Mouse (Mus musculus): ENCODE data around the gene Ppp2r5e. TPM values are rescaled to one million over a fixed set of nuclear protein-coding genes. Genes with fewer than 3 reads are reported as not detected.
"Not testable (repeated sequence)": the region's sequence is repeated elsewhere in the genome, so short reads cannot be mapped to it uniquely, and the experiment has no call there.

The Ppp2r5e gene
- polyA plus RNA-seq, 1 experiment from 2014 or later, result 13.6 TPM

DNA sequence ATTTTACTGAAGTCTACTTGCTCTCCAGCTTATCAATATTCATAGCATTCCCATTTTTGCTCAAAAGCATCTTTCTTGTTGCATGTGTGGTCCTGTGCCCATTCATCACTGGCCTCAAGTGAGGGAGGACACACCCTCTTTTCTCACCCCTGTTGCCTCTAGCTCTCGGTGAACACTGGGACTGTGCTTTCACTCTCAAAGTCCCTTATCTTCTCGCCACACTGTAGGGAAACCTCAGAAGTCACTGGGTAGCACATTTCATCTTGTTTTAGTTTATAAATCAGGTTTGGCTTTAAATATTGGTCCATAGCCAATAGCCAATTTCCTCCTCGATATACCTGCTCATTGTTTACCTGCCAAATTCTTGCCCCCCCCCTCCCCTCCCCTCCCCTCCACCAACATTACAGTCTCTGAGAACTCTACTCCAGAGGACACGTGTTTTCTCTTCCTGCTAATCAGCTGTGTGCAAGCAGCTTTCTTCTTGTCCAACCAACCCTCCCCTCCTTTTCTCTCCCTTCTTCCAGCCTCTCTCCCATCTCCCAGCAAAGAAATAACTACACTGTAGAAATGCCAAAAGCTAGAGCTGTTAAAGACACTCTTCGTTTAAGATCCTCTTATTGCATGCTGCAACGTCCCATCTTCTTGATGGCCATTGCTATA lies 90.9 kb downstream of the Ppp2r5e start:
- Histone ChIP-seq H3K4me2 (ENCODE audit: low read length) (no peak overlapping the region), H3K9me3 (ENCODE audit: control insufficient read depth, low read length) (no peaks in the 10 kb centered on the region), H3K4me3 (ENCODE audit: low read depth, low read length) (no peak overlapping the region), H3K27ac (ENCODE audit: low read depth) (no peak overlapping the region), H3K27me3 (replicated peaks; ENCODE audit: control insufficient read depth, insufficient read depth, low read length) (no peaks in the 10 kb centered on the region), H3K4me1 (replicated peaks; ENCODE audit: control insufficient read depth, insufficient read depth, low read length) (peaks cover 9% of the 10 kb centered on the region; the same call in 1 of the 2 replicates), H3K9ac (ENCODE audit: low read length) (no peak overlapping the region), H3K36me3 (ENCODE audit: control insufficient read depth, insufficient read depth, low read length) (no peaks in the 10 kb centered on the region)
- DNase-seq (ENCODE audit: low spot score) (no peak), ATAC-seq (replicated peaks; ENCODE audit: low FRiP score, low TSS enrichment, low read depth) (no peak)
- WGBS, result 67% methylated on average over 6 of the region's 6 CpGs

- Histone ChIP-seq H3K27ac (ENCODE audit: low read depth) (no peak overlapping the region), H3K9ac (ENCODE audit: low read length) (no peak overlapping the region), H3K4me3 (ENCODE audit: low read depth, low read length) (no peak overlapping the region), H3K9me3 (ENCODE audit: control insufficient read depth, low read length) (no peaks in the 10 kb centered on the region), H3K4me2 (ENCODE audit: low read length) (no peak overlapping the region), H3K27me3 (replicated peaks; ENCODE audit: control insufficient read depth, insufficient read depth, low read length) (no peaks in the 10 kb centered on the region), H3K36me3 (ENCODE audit: control insufficient read depth, insufficient read depth, low read length) (no peaks in the 10 kb centered on the region), H3K4me1 (replicated peaks; ENCODE audit: control insufficient read depth, insufficient read depth, low read length) (peaks cover 9% of the 10 kb centered on the region; the same call in 1 of the 2 replicates)
- ATAC-seq (replicated peaks; ENCODE audit: low FRiP score, low TSS enrichment, low read depth), result no peak
- 76% methylated on average over 4 of the region's 4 CpGs for WGBS
- no peak for DNase-seq (ENCODE audit: low spot score)
These were observed 93.4 kb downstream of the Ppp2r5e start for GRCm38 (mm10) chr12:75502664-75503063.

GRCm38 (mm10) chr12:75497698-75498097 lies 98.3 kb downstream of the Ppp2r5e start:
- no peaks in the 10 kb centered on the region for H3K9me3 ChIP-seq (ENCODE audit: control insufficient read depth, low read length)

GRCm38 (mm10) chr12:75495636-75496035 lies 100.4 kb downstream of the Ppp2r5e start:
- Histone ChIP-seq H3K36me3 (ENCODE audit: control insufficient read depth, insufficient read depth, low read length) (no peaks in the 10 kb centered on the region), H3K9me3 (ENCODE audit: control insufficient read depth, low read length) (no peaks in the 10 kb centered on the region), H3K9ac (ENCODE audit: low read length) (no peak overlapping the region), H3K27ac (ENCODE audit: low read depth) (no peak overlapping the region), H3K4me1 (replicated peaks; ENCODE audit: control insufficient read depth, insufficient read depth, low read length) (no peaks in the 10 kb centered on the region), H3K4me3 (ENCODE audit: low read depth, low read length) (no peak overlapping the region), H3K4me2 (ENCODE audit: low read length) (no peak overlapping the region), H3K27me3 (replicated peaks; ENCODE audit: control insufficient read depth, insufficient read depth, low read length) (no peaks in the 10 kb centered on the region)
- no peak for DNase-seq (ENCODE audit: low spot score)
- 92% methylated on average over 3 of the region's 3 CpGs for WGBS
- ATAC-seq (replicated peaks; ENCODE audit: low FRiP score, low TSS enrichment, low read depth), result no peak

More at GRCm38 (mm10) chr12:75497698-75498097, 98.3 kb downstream of the Ppp2r5e start:
- DNase-seq (ENCODE audit: low spot score) (no peak), ATAC-seq (replicated peaks; ENCODE audit: low FRiP score, low TSS enrichment, low read depth) (no peak)
- Histone ChIP-seq H3K4me1 (replicated peaks; ENCODE audit: control insufficient read depth, insufficient read depth, low read length) (no peaks in the 10 kb centered on the region), H3K9ac (ENCODE audit: low read length) (no peak overlapping the region), H3K4me3 (ENCODE audit: low read depth, low read length) (no peak overlapping the region), H3K4me2 (ENCODE audit: low read length) (no peak overlapping the region), H3K36me3 (ENCODE audit: control insufficient read depth, insufficient read depth, low read length) (no peaks in the 10 kb centered on the region), H3K27me3 (replicated peaks; ENCODE audit: control insufficient read depth, insufficient read depth, low read length) (no peaks in the 10 kb centered on the region), H3K27ac (ENCODE audit: low read depth) (no peak overlapping the region)
- WGBS, result 90% methylated on average over 1 of the region's 1 CpGs

DNA sequence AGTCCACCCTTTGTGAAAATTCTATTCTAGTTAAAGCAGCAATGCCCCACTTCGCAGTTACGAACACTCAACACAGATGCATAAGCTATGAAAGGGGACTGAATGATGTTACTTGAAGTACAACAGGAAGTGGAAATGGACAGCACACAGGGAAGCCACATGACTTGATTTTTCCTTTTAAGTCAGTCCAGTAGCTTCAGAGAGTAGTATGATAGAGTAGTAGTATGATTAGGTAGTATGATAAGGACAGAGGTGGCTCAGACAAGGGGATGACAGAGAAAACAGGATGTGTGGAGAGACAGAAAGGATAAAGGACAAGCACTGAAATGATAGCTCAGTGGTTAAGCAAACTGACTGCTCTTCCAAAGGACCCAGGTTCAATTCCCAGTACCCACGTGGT lies 101.4 kb downstream of the Ppp2r5e start:
- H3K9me3 ChIP-seq (ENCODE audit: control insufficient read depth, low read length), result no peaks in the 10 kb centered on the region
- no peak for ATAC-seq (replicated peaks; ENCODE audit: low FRiP score, low TSS enrichment, low read depth)
- WGBS, result 84% methylated on average over 3 of the region's 3 CpGs

DNA sequence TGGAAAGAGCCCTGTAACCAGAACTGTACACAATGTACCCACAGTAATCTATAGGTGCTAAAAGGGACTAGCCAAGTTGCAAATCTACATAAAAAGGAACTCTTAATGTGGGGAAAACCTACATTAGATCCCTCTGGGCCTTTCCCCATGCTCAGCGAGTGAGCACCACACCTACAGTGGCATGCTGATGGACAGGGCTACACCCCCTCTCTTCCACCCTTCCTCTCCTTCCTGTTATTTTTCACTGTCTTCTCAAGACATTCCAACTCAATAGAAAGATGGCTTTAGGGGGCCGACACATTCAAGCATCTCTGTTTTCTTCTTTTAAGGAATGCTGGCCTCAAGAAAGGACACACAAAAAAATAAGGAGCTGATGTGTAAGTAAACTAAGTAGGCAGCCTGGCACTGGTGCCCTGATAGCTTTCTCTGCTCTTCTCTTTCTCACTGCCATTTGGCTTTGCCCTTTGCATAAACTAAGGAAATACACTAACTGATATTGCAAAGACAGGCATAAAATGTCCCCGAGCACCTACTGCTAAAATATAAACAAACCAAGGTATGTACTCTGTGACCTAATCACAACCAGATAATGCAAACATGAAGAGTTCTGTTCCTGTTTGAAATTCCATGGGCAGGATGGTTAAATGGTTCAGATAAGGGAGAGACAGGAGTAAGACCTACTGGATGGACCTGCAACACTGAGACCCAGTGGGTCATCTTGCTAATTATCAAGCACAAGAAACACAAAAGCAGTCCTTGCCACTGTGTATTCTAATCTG lies 103.3 kb downstream of the Ppp2r5e start:
- DNase-seq (ENCODE audit: low spot score) (no peak), ATAC-seq (replicated peaks; ENCODE audit: low FRiP score, low TSS enrichment, low read depth) (no peak)
- Histone ChIP-seq H3K36me3 (ENCODE audit: control insufficient read depth, insufficient read depth, low read length) (peaks cover 5% of the 10 kb centered on the region; the same call in 1 of the 2 replicates), H3K9me3 (ENCODE audit: control insufficient read depth, low read length) (no peaks in the 10 kb centered on the region), H3K27ac (ENCODE audit: low read depth) (no peak overlapping the region), H3K9ac (ENCODE audit: low read length) (no peak overlapping the region), H3K27me3 (replicated peaks; ENCODE audit: control insufficient read depth, insufficient read depth, low read length) (no peaks in the 10 kb centered on the region), H3K4me1 (replicated peaks; ENCODE audit: control insufficient read depth, insufficient read depth, low read length) (no peaks in the 10 kb centered on the region), H3K4me2 (ENCODE audit: low read length) (no peak overlapping the region), H3K4me3 (ENCODE audit: low read depth, low read length) (no peak overlapping the region)
- WGBS, result 57% methylated on average over 3 of the region's 3 CpGs

More for the DNA sequence above, 101.4 kb downstream of the Ppp2r5e start:
- H3K9ac ChIP-seq (ENCODE audit: low read length), result no peak overlapping the region
- H3K4me1 ChIP-seq (replicated peaks; ENCODE audit: control insufficient read depth, insufficient read depth, low read length), result no peaks in the 10 kb centered on the region
- no peak overlapping the region for H3K27ac ChIP-seq (ENCODE audit: low read depth)
- no peak overlapping the region for H3K4me3 ChIP-seq (ENCODE audit: low read depth, low read length)
- no peak overlapping the region for H3K4me2 ChIP-seq (ENCODE audit: low read length)
- H3K27me3 ChIP-seq (replicated peaks; ENCODE audit: control insufficient read depth, insufficient read depth, low read length), result no peaks in the 10 kb centered on the region
- DNase-seq (ENCODE audit: low spot score), result no peak
- peaks cover 5% of the 10 kb centered on the region; the same call in 1 of the 2 replicates for H3K36me3 ChIP-seq (ENCODE audit: control insufficient read depth, insufficient read depth, low read length)

- 94% methylated on average over 3 of the region's 3 CpGs for WGBS
- not testable (repeated sequence) for H3K27me3 ChIP-seq (replicated peaks; ENCODE audit: control insufficient read depth, insufficient read depth, low read length); H3K27ac ChIP-seq (ENCODE audit: low read depth); H3K9ac ChIP-seq (ENCODE audit: low read length); H3K4me2 ChIP-seq (ENCODE audit: low read length); H3K4me1 ChIP-seq (replicated peaks; ENCODE audit: control insufficient read depth, insufficient read depth, low read length); H3K9me3 ChIP-seq (ENCODE audit: control insufficient read depth, low read length); ATAC-seq (replicated peaks; ENCODE audit: low FRiP score, low TSS enrichment, low read depth); DNase-seq (ENCODE audit: low spot score); H3K4me3 ChIP-seq (ENCODE audit: low read depth, low read length); H3K36me3 ChIP-seq (ENCODE audit: control insufficient read depth, insufficient read depth, low read length)
These were observed 103.9 kb downstream of the Ppp2r5e start for GRCm38 (mm10) chr12:75492148-75492547.

- no peak for ATAC-seq (replicated peaks; ENCODE audit: low FRiP score, low TSS enrichment, low read depth)
- no peaks in the 10 kb centered on the region for H3K27me3 ChIP-seq (replicated peaks; ENCODE audit: control insufficient read depth, insufficient read depth, low read length)
These were observed 108.5 kb downstream of the Ppp2r5e start for GRCm38 (mm10) chr12:75487500-75487899.

More at GRCm38 (mm10) chr12:75487500-75487899, 108.5 kb downstream of the Ppp2r5e start:
- no peak overlapping the region for H3K4me2 ChIP-seq (ENCODE audit: low read length)
- H3K4me1 ChIP-seq (replicated peaks; ENCODE audit: control insufficient read depth, insufficient read depth, low read length), result no peaks in the 10 kb centered on the region
- no peak for DNase-seq (ENCODE audit: low spot score)
- no peak overlapping the region for H3K27ac ChIP-seq (ENCODE audit: low read depth)
- H3K9me3 ChIP-seq (ENCODE audit: control insufficient read depth, low read length), result no peaks in the 10 kb centered on the region
- peaks cover 5% of the 10 kb centered on the region; the same call in 1 of the 2 replicates for H3K36me3 ChIP-seq (ENCODE audit: control insufficient read depth, insufficient read depth, low read length)
- WGBS, result 92% methylated on average over 2 of the region's 2 CpGs
- H3K4me3 ChIP-seq (ENCODE audit: low read depth, low read length), result no peak overlapping the region
- H3K9ac ChIP-seq (ENCODE audit: low read length), result no peak overlapping the region

All from intestine, embryonic 14.5 days (tissue).